Mouse (Mus musculus): ENCODE measurements around the gene Flvcr2. TPM values are rescaled to one million over a fixed set of nuclear protein-coding genes. Genes with fewer than 3 reads are reported as not detected.

Gene Flvcr2
- polyA plus RNA-seq, 1 experiment from 2014 or later: 3.8 TPM

GRCm38 (mm10) chr12:85767750-85768149 lies 21.4 kb downstream of the Flvcr2 start:
- ATAC-seq (ENCODE audit: insufficient number of reproducible peaks, low FRiP score, low TSS enrichment, low read depth): no peak
- 47% methylated on average over 4 of the region's 4 CpGs for WGBS

GRCm38 (mm10) chr12:85771356-85771755 lies 25.0 kb downstream of the Flvcr2 start:
- Histone ChIP-seq H3K9me3 (no peaks in the 10 kb centered on the region), H3K36me3 (no peaks in the 10 kb centered on the region), H3K4me1 (no peaks in the 10 kb centered on the region), H3K4me3 (no peak overlapping the region), H3K4me2 (no peak overlapping the region), H3K9ac (no peak overlapping the region), H3K27me3 (no peaks in the 10 kb centered on the region), H3K27ac (no peak overlapping the region)
- no peak for ATAC-seq (ENCODE audit: insufficient number of reproducible peaks, low FRiP score, low TSS enrichment, low read depth)
- 51% methylated on average over 3 of the region's 3 CpGs for WGBS

More at GRCm38 (mm10) chr12:85767750-85768149, 21.4 kb downstream of the Flvcr2 start:
- Histone ChIP-seq H3K36me3 (no peaks in the 10 kb centered on the region), H3K9ac (no peak overlapping the region), H3K9me3 (no peaks in the 10 kb centered on the region), H3K4me1 (no peaks in the 10 kb centered on the region), H3K4me3 (no peak overlapping the region), H3K27ac (no peak overlapping the region), H3K4me2 (no peak overlapping the region), H3K27me3 (no peaks in the 10 kb centered on the region)

- no peak overlapping the region for H3K27ac ChIP-seq
- WGBS: 71% methylated on average over 3 of the region's 3 CpGs
- no peak for ATAC-seq (ENCODE audit: insufficient number of reproducible peaks, low FRiP score, low TSS enrichment, low read depth)
- H3K9ac ChIP-seq: no peak overlapping the region
- H3K27me3 ChIP-seq: no peaks in the 10 kb centered on the region
- no peak overlapping the region for H3K4me3 ChIP-seq
- H3K4me1 ChIP-seq: no peaks in the 10 kb centered on the region
- no peaks in the 10 kb centered on the region for H3K36me3 ChIP-seq
- H3K4me2 ChIP-seq: no peak overlapping the region
- no peaks in the 10 kb centered on the region for H3K9me3 ChIP-seq
Measured at GRCm38 (mm10) chr12:85778962-85779361, 32.6 kb downstream of the Flvcr2 start.

GRCm38 (mm10) chr12:85779707-85780106 lies 33.4 kb downstream of the Flvcr2 start:
- H3K4me2 ChIP-seq: no peak overlapping the region
- no peaks in the 10 kb centered on the region for H3K36me3 ChIP-seq
- H3K27me3 ChIP-seq: no peaks in the 10 kb centered on the region
- H3K9me3 ChIP-seq: no peaks in the 10 kb centered on the region
- H3K27ac ChIP-seq: no peak overlapping the region
- H3K4me3 ChIP-seq: no peak overlapping the region
- no peak for ATAC-seq (ENCODE audit: insufficient number of reproducible peaks, low FRiP score, low TSS enrichment, low read depth)
- 95% methylated on average over 5 of the region's 5 CpGs for WGBS
- H3K4me1 ChIP-seq: peaks cover under 1% of the 10 kb centered on the region; the same call in 1 of the 2 replicates
- H3K9ac ChIP-seq: no peak overlapping the region

GRCm38 (mm10) chr12:85781606-85782005 lies 35.3 kb downstream of the Flvcr2 start:
- no peak overlapping the region for H3K4me2 ChIP-seq
- H3K9ac ChIP-seq: no peak overlapping the region
- 88% methylated on average over 3 of the region's 3 CpGs for WGBS
- H3K9me3 ChIP-seq: no peaks in the 10 kb centered on the region
- no peak for ATAC-seq (ENCODE audit: insufficient number of reproducible peaks, low FRiP score, low TSS enrichment, low read depth)
- no peaks in the 10 kb centered on the region for H3K36me3 ChIP-seq
- H3K27ac ChIP-seq: no peak overlapping the region
- no peak overlapping the region for H3K4me3 ChIP-seq
- peaks cover 10% of the 10 kb centered on the region for H3K4me1 ChIP-seq
- no peaks in the 10 kb centered on the region for H3K27me3 ChIP-seq

GRCm38 (mm10) chr12:85784916-85785815 lies 38.8 kb downstream of the Flvcr2 start:
- H3K4me2 ChIP-seq: no peak overlapping the region
- H3K27me3 ChIP-seq: no peaks in the 10 kb centered on the region
- H3K4me3 ChIP-seq: no peak overlapping the region
- WGBS: 25% methylated on average over 19 of the region's 19 CpGs
- no peak overlapping the region for H3K9ac ChIP-seq
- ATAC-seq (ENCODE audit: insufficient number of reproducible peaks, low FRiP score, low TSS enrichment, low read depth): no peak
- no peaks in the 10 kb centered on the region for H3K36me3 ChIP-seq
- no peak overlapping the region; the same call in 1 of the 2 replicates for H3K27ac ChIP-seq
- H3K9me3 ChIP-seq: no peaks in the 10 kb centered on the region
- H3K4me1 ChIP-seq: peaks cover 10% of the 10 kb centered on the region

- Histone ChIP-seq H3K9me3 (no peaks in the 10 kb centered on the region), H3K9ac (no peak overlapping the region), H3K4me1 (no peaks in the 10 kb centered on the region), H3K27me3 (no peaks in the 10 kb centered on the region), H3K4me3 (no peak overlapping the region), H3K27ac (no peak overlapping the region), H3K4me2 (no peak overlapping the region), H3K36me3 (no peaks in the 10 kb centered on the region)
- 79% methylated on average over 4 of the region's 4 CpGs for whole genome bisulfite sequencing
- ATAC-seq (ENCODE audit: insufficient number of reproducible peaks, low FRiP score, low TSS enrichment, low read depth): no peak
Measured at GRCm38 (mm10) chr12:85792158-85792557, 45.8 kb downstream of the Flvcr2 start.

- no peak overlapping the region for H3K4me3 ChIP-seq
- no peak overlapping the region for H3K4me2 ChIP-seq
- H3K36me3 ChIP-seq: no peaks in the 10 kb centered on the region
- ATAC-seq (ENCODE audit: insufficient number of reproducible peaks, low FRiP score, low TSS enrichment, low read depth): no peak
- no peaks in the 10 kb centered on the region for H3K27me3 ChIP-seq
- H3K9ac ChIP-seq: no peak overlapping the region
- WGBS: 46% methylated on average over 6 of the region's 6 CpGs
- H3K9me3 ChIP-seq: no peaks in the 10 kb centered on the region
- H3K27ac ChIP-seq: no peak overlapping the region
- no peaks in the 10 kb centered on the region for H3K4me1 ChIP-seq
Measured at GRCm38 (mm10) chr12:85792821-85793346, 46.5 kb downstream of the Flvcr2 start.

GRCm38 (mm10) chr12:85794094-85794493 lies 47.8 kb downstream of the Flvcr2 start:
- Histone ChIP-seq H3K36me3 (no peaks in the 10 kb centered on the region), H3K27me3 (no peaks in the 10 kb centered on the region), H3K9me3 (no peaks in the 10 kb centered on the region), H3K27ac (no peak overlapping the region), H3K4me2 (no peak overlapping the region), H3K4me1 (no peaks in the 10 kb centered on the region), H3K9ac (no peak overlapping the region), H3K4me3 (no peak overlapping the region)
- no peak for ATAC-seq (ENCODE audit: insufficient number of reproducible peaks, low FRiP score, low TSS enrichment, low read depth)
- WGBS: 84% methylated on average over 2 of the region's 2 CpGs

GRCm38 (mm10) chr12:85795551-85795950 lies 49.2 kb downstream of the Flvcr2 start:
- H3K4me2 ChIP-seq: no peak overlapping the region
- H3K4me1 ChIP-seq: no peaks in the 10 kb centered on the region
- H3K27ac ChIP-seq: no peak overlapping the region
- no peak overlapping the region for H3K4me3 ChIP-seq
- WGBS: 83% methylated on average over 1 of the region's 1 CpGs
- H3K27me3 ChIP-seq: no peaks in the 10 kb centered on the region
- H3K36me3 ChIP-seq: no peaks in the 10 kb centered on the region
- no peak overlapping the region for H3K9ac ChIP-seq
- no peak for ATAC-seq (ENCODE audit: insufficient number of reproducible peaks, low FRiP score, low TSS enrichment, low read depth)
- no peaks in the 10 kb centered on the region for H3K9me3 ChIP-seq

GRCm38 (mm10) chr12:85800031-85800430 lies 53.7 kb downstream of the Flvcr2 start:
- H3K27me3 ChIP-seq: no peaks in the 10 kb centered on the region
- peak overlapping the region; percentile 33; the same call in 1 of the 2 replicates for H3K27ac ChIP-seq
- H3K4me3 ChIP-seq: no peak overlapping the region
- H3K4me2 ChIP-seq: no peak overlapping the region
- no peak overlapping the region for H3K9ac ChIP-seq
- H3K4me1 ChIP-seq: no peaks in the 10 kb centered on the region
- H3K9me3 ChIP-seq: no peaks in the 10 kb centered on the region
- 45% methylated on average over 9 of the region's 9 CpGs for WGBS
- no peak; the same call in 1 of the 2 replicates for ATAC-seq (ENCODE audit: insufficient number of reproducible peaks, low FRiP score, low TSS enrichment, low read depth)
- H3K36me3 ChIP-seq: no peaks in the 10 kb centered on the region

GRCm38 (mm10) chr12:85809726-85810125 lies 63.4 kb downstream of the Flvcr2 start:
- 64% methylated on average over 6 of the region's 6 CpGs for WGBS
- ATAC-seq (ENCODE audit: insufficient number of reproducible peaks, low FRiP score, low TSS enrichment, low read depth): no peak
- H3K27me3 ChIP-seq: no peaks in the 10 kb centered on the region
- no peak overlapping the region for H3K27ac ChIP-seq
- H3K4me1 ChIP-seq: no peaks in the 10 kb centered on the region
- no peak overlapping the region for H3K4me3 ChIP-seq
- H3K4me2 ChIP-seq: no peak overlapping the region
- H3K9me3 ChIP-seq: no peaks in the 10 kb centered on the region
- peaks cover 39% of the 10 kb centered on the region for H3K36me3 ChIP-seq
- no peak overlapping the region for H3K9ac ChIP-seq

All from limb, embryonic 15.5 days (tissue).